Mouse (Mus musculus) erythroblast, adult 5-6 weeks (primary cell): ENCODE data around the gene Klhdc8a. TPM values are rescaled to one million over a fixed set of nuclear protein-coding genes. Genes with fewer than 3 reads are reported as not detected.
A peak's percentile ranks its signal among the peaks of the same experiment; 100 is the strongest.

Source experiments
- ATAC-seq: replicated peaks from 2 replicates; pipeline ENCODE4 v1.8.0; 2016; ENCODE audit warnings: moderate number of reproducible peaks, mild to moderate bottlenecking, moderate TSS enrichment, inconsistent platforms; ENCODE audit not compliant: poor library complexity, low FRiP score, severe bottlenecking
- total RNA-seq, 2 experiments: library from RNA; stranded (forward) in 1 of 2; stranded (reverse) in 1 of 2; fragments of 150-400 nt in 1 of 2; fragments of 200-764, 138-1000 nt in 1 of 2; gene quantifications; 2 replicates each; pipeline versions ENCODE4 v1.2.3 to v1.2.4; 2015 to 2017; ENCODE audit warnings: low replicate concordance in 2 of 2

The Klhdc8a gene
- total RNA-seq, 2 experiments from 2014 or later = not detected

- peak; percentile 66 for ATAC-seq
These were observed 14.3 kb downstream of the Klhdc8a start for GRCm38 (mm10) chr1:132312703-132313102.

GRCm38 (mm10) chr1:132315889-132316624 lies 17.6 kb downstream of the Klhdc8a start, which contains the start of gene Nuak2:
Gene Nuak2, plus strand, starts transcription at chr1:132316126.
- ATAC-seq = peak; percentile 87

- ATAC-seq = no peak
These were observed 18.2 kb downstream of the Klhdc8a start for GRCm38 (mm10) chr1:132316625-132316994.

- ATAC-seq = no peak
These were observed 19.0 kb downstream of the Klhdc8a start for GRCm38 (mm10) chr1:132317413-132317812.

- no peak for ATAC-seq
These were observed 19.8 kb downstream of the Klhdc8a start for GRCm38 (mm10) chr1:132317894-132318863.

GRCm38 (mm10) chr1:132319242-132319641 lies 20.8 kb downstream of the Klhdc8a start:
- no peak for ATAC-seq

- ATAC-seq = no peak
These were observed 23.6 kb downstream of the Klhdc8a start for GRCm38 (mm10) chr1:132321821-132322580.

GRCm38 (mm10) chr1:132322711-132323542 lies 24.5 kb downstream of the Klhdc8a start:
- no peak for ATAC-seq

- no peak for ATAC-seq
These were observed 28.4 kb downstream of the Klhdc8a start for GRCm38 (mm10) chr1:132326777-132327176.

GRCm38 (mm10) chr1:132327477-132327876 lies 29.1 kb downstream of the Klhdc8a start:
- no peak for ATAC-seq

- no peak for ATAC-seq
These were observed 30.1 kb downstream of the Klhdc8a start for GRCm38 (mm10) chr1:132328565-132328964.

GRCm38 (mm10) chr1:132329656-132330055 lies 31.2 kb downstream of the Klhdc8a start:
- no peak for ATAC-seq

- ATAC-seq = no peak
These were observed 32.0 kb downstream of the Klhdc8a start for GRCm38 (mm10) chr1:132330397-132330796.

GRCm38 (mm10) chr1:132331283-132331682 lies 32.9 kb downstream of the Klhdc8a start:
- ATAC-seq = no peak

GRCm38 (mm10) chr1:132333201-132333600 lies 34.8 kb downstream of the Klhdc8a start:
- ATAC-seq = no peak

- 0 out of 2 replicates have a peak, but pooled peaks have one; percentile 2 for ATAC-seq
These were observed 35.3 kb downstream of the Klhdc8a start for GRCm38 (mm10) chr1:132333675-132334141.

GRCm38 (mm10) chr1:132334178-132334801 lies 35.9 kb downstream of the Klhdc8a start:
- ATAC-seq = peak; percentile 81

- no peak for ATAC-seq
These were observed 37.0 kb downstream of the Klhdc8a start for GRCm38 (mm10) chr1:132335378-132335965.
